Mouse (Mus musculus): ENCODE measurements at regions not wholly inside any gene's neighbourhood (a gene's known extent, or its start where the extent isn't known, plus 50 kb on each side); places are given as distances from the start of the nearest gene placed in this dataset.

DNA sequence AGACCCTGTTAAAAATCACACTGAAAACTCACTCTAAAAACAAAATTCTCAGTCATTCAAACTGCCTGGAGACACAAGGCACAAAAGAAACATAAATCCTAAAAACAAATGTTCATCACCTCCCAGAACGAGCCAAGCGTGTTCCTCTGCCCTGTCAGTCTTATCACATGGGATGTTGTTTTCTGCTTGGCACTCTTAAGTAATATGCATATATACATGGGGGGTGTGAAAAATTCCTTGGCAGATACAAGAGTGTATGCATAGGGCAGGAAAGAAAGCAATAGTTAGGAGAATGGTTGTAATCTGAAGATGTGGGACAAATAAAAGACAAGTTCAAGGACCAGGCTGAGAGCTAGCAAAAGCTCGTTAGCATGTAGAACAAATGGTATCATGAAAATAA lies 179.4 kb downstream of the Qdpr start:
- DNase-seq (ENCODE audit: low read depth, low spot score): no peak

- DNase-seq (ENCODE audit: low read depth, low spot score): no peak
Measured at GRCm38 (mm10) chr5:45269391-45269790, 180.6 kb downstream of the Qdpr start.

- DNase-seq (ENCODE audit: low read depth, low spot score): no peak
Measured at GRCm38 (mm10) chr5:45266914-45267313, 183.1 kb downstream of the Qdpr start.

DNA sequence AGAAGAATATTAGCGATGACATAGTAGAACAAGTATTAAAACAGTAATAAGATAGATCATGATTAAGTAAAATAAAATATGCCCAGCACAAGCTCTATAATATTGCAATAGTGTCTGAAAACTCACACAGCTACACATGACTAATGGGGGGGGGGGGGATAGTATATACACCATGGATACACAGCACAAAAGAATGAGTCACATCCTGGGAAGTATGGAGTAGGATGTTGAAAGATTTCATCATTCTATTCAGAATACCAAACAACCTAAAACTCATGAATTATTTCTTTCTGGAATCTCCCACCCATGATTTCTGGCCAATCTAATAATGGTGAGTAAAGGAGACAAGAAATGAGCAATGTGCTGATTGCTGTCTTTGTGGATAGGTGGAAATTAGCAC lies 191.6 kb downstream of the Qdpr start:
- DNase-seq (ENCODE audit: low read depth, low spot score): no peak

DNA sequence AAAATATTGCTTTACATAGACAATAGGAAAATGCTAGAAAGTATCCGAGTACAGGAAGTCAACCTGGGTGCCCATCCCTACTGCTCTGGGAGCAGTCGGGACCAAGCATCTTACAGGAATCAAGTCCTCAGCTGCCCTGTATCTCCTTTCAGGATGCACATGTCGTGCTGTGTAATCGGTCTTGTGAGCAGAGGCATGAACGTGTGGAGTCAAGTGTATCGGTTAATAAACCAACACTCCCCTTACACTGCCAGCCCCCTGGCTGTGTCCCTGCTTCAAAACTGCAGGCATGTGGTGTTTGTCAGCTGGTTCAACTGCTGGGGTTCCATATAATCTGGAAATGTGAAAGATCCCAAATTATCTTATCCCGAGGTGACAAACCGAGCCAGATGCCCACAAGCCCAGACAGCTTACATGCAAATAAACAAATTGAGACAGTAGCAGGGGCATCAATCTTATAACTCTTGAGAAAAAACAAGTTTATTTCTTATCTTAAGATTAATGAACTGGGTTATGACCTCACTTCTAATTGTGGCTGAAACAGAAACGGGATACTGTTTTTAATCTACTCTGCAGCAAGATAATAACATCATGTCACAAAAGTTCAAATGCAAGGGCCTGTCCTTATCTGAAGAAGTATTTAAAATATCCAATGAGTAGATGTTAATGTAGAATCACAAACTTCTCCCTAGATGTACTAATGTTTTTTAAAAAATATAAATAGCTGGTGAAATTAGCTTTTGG lies 193.6 kb downstream of the Qdpr start:
- DNase-seq (ENCODE audit: low read depth, low spot score): no peak

DNA sequence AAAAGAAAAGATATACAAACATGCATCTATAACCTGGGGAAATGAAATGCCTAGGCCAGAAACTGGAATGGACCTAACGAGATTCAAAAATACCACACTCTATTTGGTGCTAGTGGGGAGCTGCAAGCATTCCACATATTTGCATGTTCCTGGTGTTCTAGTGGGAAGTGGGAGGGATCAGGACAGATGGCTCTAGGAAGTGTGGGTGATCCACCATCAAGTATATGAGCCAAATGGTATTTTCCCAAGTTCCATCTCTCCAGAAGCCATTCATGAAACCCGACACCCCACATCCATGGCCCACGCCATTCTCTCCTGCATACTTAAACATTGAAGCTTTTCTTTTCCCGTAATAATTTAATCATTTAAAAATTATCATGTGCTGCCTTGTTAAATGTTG lies 218.2 kb downstream of the Qdpr start:
- peak; percentile 94 for DNase-seq (ENCODE audit: low read depth, low spot score)

GRCm38 (mm10) chr5:45230097-45230496 lies 219.9 kb downstream of the Qdpr start:
- peak; percentile 62 for DNase-seq (ENCODE audit: low read depth, low spot score)

- no peak for DNase-seq (ENCODE audit: low read depth, low spot score)
Measured at GRCm38 (mm10) chr5:45229477-45229876, 220.6 kb downstream of the Qdpr start.

DNA sequence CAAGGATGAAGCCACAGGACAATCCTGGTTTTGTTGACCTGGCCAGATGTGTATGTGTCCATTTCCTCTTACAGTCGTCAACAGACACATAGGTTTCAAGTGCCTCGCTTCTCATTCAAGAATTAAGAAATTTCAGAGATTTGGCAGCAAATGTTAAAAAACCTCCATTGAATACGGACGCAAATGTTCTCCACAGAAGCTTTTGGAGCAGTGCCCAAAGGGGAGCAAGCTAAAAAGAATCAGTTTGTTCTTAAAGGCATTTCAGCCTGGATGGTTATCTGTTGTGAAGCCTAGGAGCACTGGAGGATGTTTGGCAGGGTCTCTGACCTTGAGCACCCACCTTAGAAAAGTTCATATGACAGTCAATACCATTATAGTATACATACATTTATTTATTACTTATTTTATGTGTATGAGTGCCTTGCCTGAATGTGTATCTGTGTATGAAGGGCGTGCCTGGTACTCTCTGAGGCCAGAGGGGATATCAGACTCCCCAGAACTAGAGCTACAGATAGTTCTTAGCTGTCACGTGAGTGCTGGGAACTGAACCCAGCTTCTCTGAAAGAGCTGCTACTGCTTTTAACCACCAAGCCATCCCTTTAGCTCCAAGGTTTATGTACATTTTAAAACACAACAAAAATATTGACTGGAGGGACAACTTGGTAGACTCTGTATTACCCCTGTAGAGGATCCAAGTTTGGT lies 221.7 kb downstream of the Qdpr start:
- DNase-seq (ENCODE audit: low read depth, low spot score): no peak

- peak; percentile 76 for DNase-seq (ENCODE audit: low read depth, low spot score)
Measured at GRCm38 (mm10) chr5:45220272-45220916, 229.6 kb downstream of the Qdpr start.

- no peak for DNase-seq (ENCODE audit: low read depth, low spot score)
Measured at GRCm38 (mm10) chr5:45219558-45219957, 230.5 kb downstream of the Qdpr start.

DNA sequence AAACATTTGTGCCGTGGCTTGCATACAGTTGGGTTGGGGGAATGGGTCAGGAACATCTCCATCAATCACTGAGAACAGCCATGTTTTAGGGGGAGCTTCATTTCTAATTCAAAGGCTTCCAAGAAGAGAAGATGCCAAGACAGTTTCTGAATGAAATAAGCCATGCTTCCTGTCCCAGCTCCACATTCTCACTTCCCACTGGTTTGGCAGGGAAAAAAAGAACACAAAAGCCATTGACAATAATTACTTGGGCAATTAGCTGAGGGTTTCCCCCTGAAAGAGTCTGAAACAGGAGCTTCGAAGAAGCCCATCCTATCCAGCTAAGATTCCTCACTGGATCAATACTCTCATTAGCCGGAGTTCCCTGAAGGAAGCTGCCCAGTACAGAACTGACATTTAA lies 230.9 kb downstream of the Qdpr start:
- DNase-seq (ENCODE audit: low read depth, low spot score): no peak

- DNase-seq (ENCODE audit: low read depth, low spot score): no peak
Measured at GRCm38 (mm10) chr5:45214475-45214874, 235.6 kb downstream of the Qdpr start.

DNA sequence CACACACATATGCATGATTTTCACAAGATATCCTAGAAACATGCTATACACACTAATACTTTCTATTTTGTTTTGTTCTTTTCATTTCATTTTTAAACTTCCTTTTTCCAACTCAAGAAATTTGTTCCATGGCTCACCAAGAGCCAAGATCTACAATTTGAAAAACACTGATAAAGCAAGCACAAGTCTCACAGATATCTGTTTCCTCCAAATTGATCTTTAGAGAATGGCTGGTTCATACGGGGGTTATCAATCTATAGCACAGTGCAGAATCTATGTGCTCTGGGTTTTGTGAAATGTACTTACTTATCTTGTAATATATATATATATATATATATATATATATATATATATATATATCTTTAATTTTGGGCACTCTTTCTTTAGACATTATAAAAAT lies 251.6 kb downstream of the Qdpr start:
- no peak for DNase-seq (ENCODE audit: low read depth, low spot score)

DNA sequence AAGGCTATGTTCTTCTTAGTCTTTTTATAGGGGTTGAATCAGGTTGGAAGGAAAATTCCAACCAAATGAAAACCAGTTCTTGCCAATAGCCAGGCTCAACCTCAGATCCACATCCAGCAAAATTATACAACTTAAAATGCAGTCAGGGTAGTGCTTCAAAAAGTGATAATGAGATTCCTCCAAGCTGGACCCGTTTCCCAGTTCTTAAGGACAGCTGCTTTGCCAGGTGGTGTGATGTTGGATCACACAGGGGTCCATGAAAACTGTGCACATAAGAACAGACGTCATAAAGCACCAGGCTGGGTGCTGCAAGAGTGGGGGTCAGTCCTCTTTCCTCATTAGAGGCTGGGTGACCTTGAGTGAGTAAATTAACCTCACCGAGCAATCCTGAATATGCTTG lies 253.9 kb downstream of the Qdpr start:
- DNase-seq (ENCODE audit: low read depth, low spot score): peak; percentile 90

DNA sequence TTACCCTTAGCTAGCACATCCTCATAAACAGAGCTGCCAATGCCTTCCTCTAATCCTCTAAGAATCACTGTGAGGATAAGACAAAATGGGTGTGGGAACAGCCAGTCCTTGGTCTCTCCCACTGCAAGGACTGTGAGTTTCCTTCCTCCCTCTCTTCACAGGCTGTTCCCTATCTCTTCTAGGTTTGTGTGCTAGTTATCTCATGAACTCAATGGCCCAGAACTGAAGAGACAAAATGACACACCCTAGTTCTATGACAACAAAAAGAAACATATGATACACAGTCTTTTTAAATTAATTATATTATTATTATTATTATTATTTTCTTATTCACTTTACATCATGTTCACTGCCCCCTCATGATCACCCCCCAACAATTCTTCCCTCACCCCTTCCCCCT lies 257.7 kb downstream of the Qdpr start:
- no peak for DNase-seq (ENCODE audit: low read depth, low spot score)

DNA sequence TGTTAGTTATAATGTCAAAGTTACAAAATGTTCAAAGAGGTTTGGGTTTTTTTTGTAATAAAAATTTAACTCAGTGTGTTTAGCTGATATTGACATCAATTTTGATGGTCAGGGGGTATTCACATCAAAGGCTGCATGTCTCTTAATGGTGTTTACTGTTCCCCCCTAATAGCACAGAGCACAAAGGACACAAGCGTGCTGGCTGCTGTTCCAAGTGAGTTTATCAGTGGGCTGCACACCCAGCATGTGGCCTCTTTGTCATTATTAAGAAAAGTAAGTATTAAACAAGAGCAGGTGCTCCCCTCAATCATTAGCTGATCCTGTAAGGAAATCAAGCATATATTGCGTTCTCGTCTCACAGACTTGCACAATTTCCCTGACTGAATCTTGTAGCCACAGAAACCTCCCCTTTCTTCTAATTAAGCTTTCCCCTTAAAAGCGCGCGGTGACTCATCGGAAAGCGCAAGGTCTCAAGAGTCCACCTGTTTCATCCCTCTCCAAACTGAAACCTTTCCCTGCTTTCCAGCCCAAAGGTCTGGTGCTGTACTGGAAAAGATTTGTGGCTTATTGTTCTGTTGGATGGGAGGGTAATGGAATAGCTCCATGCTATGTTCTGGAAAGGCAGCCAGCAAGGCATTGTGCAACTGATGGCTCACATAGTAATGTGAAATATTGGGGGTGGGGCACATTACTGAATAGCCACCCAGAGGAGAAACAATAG lies 276.8 kb downstream of the Qdpr start:
- no peak for DNase-seq (ENCODE audit: low read depth, low spot score)

DNA sequence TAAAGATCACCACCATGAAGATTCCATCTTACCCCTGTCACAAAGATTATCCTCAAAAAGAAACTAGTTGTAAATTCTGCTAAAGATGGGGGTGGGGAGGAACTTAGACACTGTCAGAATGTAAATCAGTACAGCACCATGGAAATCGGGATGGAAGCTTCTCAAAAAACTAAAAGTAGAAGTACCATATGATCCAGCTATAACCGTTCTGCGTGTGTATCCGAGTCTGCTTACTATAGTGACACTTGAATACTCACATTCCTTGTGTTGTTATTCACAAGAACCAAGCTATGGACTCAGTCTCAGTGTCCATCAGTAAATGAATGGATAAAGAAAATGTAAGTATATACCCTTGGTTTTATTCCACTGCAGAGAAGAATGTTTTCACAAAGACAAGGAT lies 290.8 kb downstream of the Qdpr start:
- DNase-seq (ENCODE audit: low read depth, low spot score): no peak

- DNase-seq (ENCODE audit: low read depth, low spot score): no peak
Measured at GRCm38 (mm10) chr5:45154936-45155335, 295.1 kb downstream of the Qdpr start.

GRCm38 (mm10) chr5:45144186-45144585 lies 305.9 kb downstream of the Qdpr start:
- peak; percentile 81 for DNase-seq (ENCODE audit: low read depth, low spot score)

- DNase-seq (ENCODE audit: low read depth, low spot score): peak; percentile 33
Measured at GRCm38 (mm10) chr5:45137198-45137973, 312.6 kb downstream of the Qdpr start.
